ENCODE assay signal across 16 mouse cellular contexts in genomic region chr2:127537548-127537947, GRCm38 (mm10). TPM values are rescaled to one million over a fixed set of nuclear protein-coding genes. Genes with fewer than 3 reads are reported as not detected.
A peak's percentile ranks its signal among the peaks of the same experiment; 100 is the strongest.
DNase-seq lines count a peak whose midpoint lies in the region; ATAC-seq and TF ChIP-seq lines count a peak whose summit lies in the region.
"Had no signal": no experiment of that assay in that cellular context is flagged by ENCODE, and none has a peak within 500 bp of the region (broad histone marks: within the 10 kb centered on the region; RNA-seq: fewer than 3 reads in every experiment).

No protein-coding gene starts in this region.

- DNase-seq in cerebellum, adult 9-11 months = peak; percentile 20
- DNase-seq in cerebellum, postnatal 14 days = no peak
- DNase-seq in left cerebral cortex, adult 9 months (ENCODE audit: low spot score in 2 of 2) = peak; percentile 55 to 80
- no peak for DNase-seq in left cerebral cortex, adult 11 months (ENCODE audit: low spot score)
- DNase-seq in adrenal gland, postnatal 14 days = peak; percentile 61
- no peak for DNase-seq in hindbrain, embryonic 11.5 days (ENCODE audit: low spot score)
- DNase-seq: forebrain, postnatal 0 days; lung, adult 2 months; midbrain, embryonic 14.5 days; thymus, postnatal 4 days had no signal

- peaks cover 31% of the 10 kb centered on the region for H3K4me1 ChIP-seq in olfactory bulb, adult 2 months (ENCODE audit: control insufficient read depth, insufficient read depth, low read length)
- no peaks in the 10 kb centered on the region; the same call in 1 of the 2 replicates for H3K4me1 ChIP-seq in hindbrain, embryonic 11.5 days (replicated peaks; ENCODE audit: control insufficient read depth, insufficient read depth, low read length)
- H3K4me1 ChIP-seq in kidney, embryonic 14.5 days (ENCODE audit: control insufficient read depth, insufficient read depth, low read length) = 0 out of 2 replicates have a peak, but pooled peaks cover 5% of the 10 kb centered on the region
- H3K4me1 ChIP-seq: heart, embryonic 15.5 days had no signal

- H3K9me3 ChIP-seq in hindbrain, embryonic 11.5 days (ENCODE audit: control insufficient read depth, low read length) = no peaks in the 10 kb centered on the region
- H3K9me3 ChIP-seq in kidney, embryonic 14.5 days (ENCODE audit: control insufficient read depth, low read length) = no peaks in the 10 kb centered on the region
- H3K9me3 ChIP-seq: heart, embryonic 15.5 days; hindbrain, embryonic 10.5 days had no signal

- TF ChIP-seq CTCF in olfactory bulb, adult 2 months (IDR thresholded peaks at IDR 0.05; ENCODE audit: insufficient read depth, low read depth, low read length) = no peak

- no peaks in the 10 kb centered on the region for H3K36me3 ChIP-seq in hindbrain, embryonic 11.5 days (ENCODE audit: control insufficient read depth, insufficient read depth, low read length)
- no peaks in the 10 kb centered on the region for H3K36me3 ChIP-seq in kidney, embryonic 14.5 days (ENCODE audit: control insufficient read depth, insufficient read depth, low read length)
- H3K36me3 ChIP-seq: heart, embryonic 15.5 days; hindbrain, embryonic 10.5 days had no signal

- TF ChIP-seq POLR2A in olfactory bulb, adult 2 months (IDR thresholded peaks at IDR 0.05; ENCODE audit: insufficient read depth, low read depth, low read length) = no peak

- ATAC-seq in hindbrain, embryonic 11.5 days (ENCODE audit: low FRiP score) = no peak
- ATAC-seq in kidney, embryonic 14.5 days (ENCODE audit: low FRiP score, low TSS enrichment) = no peak
- ATAC-seq: forebrain, postnatal 0 days had no signal

- no peak overlapping the region for H3K4me2 ChIP-seq in hindbrain, embryonic 11.5 days (replicated peaks; ENCODE audit: low read depth, low read length)
- no peak overlapping the region for H3K4me2 ChIP-seq in kidney, embryonic 14.5 days (replicated peaks; ENCODE audit: low read depth, low read length)
- H3K4me2 ChIP-seq: heart, embryonic 15.5 days had no signal

- no peak overlapping the region for H3K4me3 ChIP-seq in olfactory bulb, adult 2 months (ENCODE audit: insufficient read depth, low read depth, low read length)
- H3K4me3 ChIP-seq in hindbrain, embryonic 11.5 days (ENCODE audit: low read depth, low read length) = no peak overlapping the region
- H3K4me3 ChIP-seq in kidney, embryonic 14.5 days (ENCODE audit: low read length) = no peak overlapping the region
- H3K4me3 ChIP-seq: heart, embryonic 15.5 days; hindbrain, embryonic 10.5 days had no signal

- peak overlapping the region; percentile 82 for H3K27ac ChIP-seq in olfactory bulb, adult 2 months (ENCODE audit: insufficient read depth, low read depth, low read length)
- H3K27ac ChIP-seq in hindbrain, embryonic 11.5 days (ENCODE audit: low read depth, low read length) = no peak overlapping the region
- H3K27ac ChIP-seq in kidney, embryonic 14.5 days (ENCODE audit: low read depth, low read length) = no peak overlapping the region
- H3K27ac ChIP-seq: heart, embryonic 15.5 days; hindbrain, embryonic 10.5 days had no signal

- H3K9ac ChIP-seq in hindbrain, embryonic 11.5 days (ENCODE audit: low read depth, low read length) = no peak overlapping the region
- H3K9ac ChIP-seq in kidney, embryonic 14.5 days (ENCODE audit: low read depth, low read length) = no peak overlapping the region
- H3K9ac ChIP-seq: forebrain, postnatal 0 days; heart, embryonic 15.5 days had no signal

- H3K27me3 ChIP-seq in hindbrain, embryonic 11.5 days (ENCODE audit: control insufficient read depth, insufficient read depth, low read length) = peaks cover 33% of the 10 kb centered on the region
- peaks cover 41% of the 10 kb centered on the region for H3K27me3 ChIP-seq in kidney, embryonic 14.5 days (ENCODE audit: control insufficient read depth, insufficient read depth, low read length)

- 34% methylated on average over 3 of the region's 3 CpGs for WGBS in olfactory bulb, adult 2 months
- 66% methylated on average over 3 of the region's 3 CpGs for WGBS in hindbrain, embryonic 11.5 days
- WGBS in kidney, embryonic 14.5 days = 59% methylated on average over 3 of the region's 3 CpGs

RNA-seq across cellular contexts. Expression of gene Prom2, which starts 3.7 kb away (rescaled TPM):
- total RNA-seq in adrenal gland, postnatal 14 days (2021) = 0.19 and 0.26 TPM in 2 replicates
- not detected in 2 replicates for polyA plus RNA-seq in olfactory bulb, adult 2 months (2012; ENCODE audit: insufficient read depth, insufficient read length, low replicate concordance, missing spikeins)
- polyA plus RNA-seq in hindbrain, embryonic 11.5 days (2014; fragmentation: Nextera tagmentation; extraction: Ambion mirVana) = 0.40 and 0.86 TPM in 2 replicates
- polyA plus RNA-seq in kidney, embryonic 14.5 days (2014; fragmentation: Nextera tagmentation; extraction: Ambion mirVana) = 1.4 and 1.9 TPM in 2 replicates
- total RNA-seq: forebrain, postnatal 0 days; granulocyte monocyte progenitor cell, adult 5-6 weeks; liver, adult 2 months had no signal
- polyA plus RNA-seq: forebrain, postnatal 0 days; midbrain, embryonic 14.5 days had no signal

RNA-seq across cellular contexts. Expression of gene Kcnip3, which starts 15.7 kb away (rescaled TPM):
- total RNA-seq in adrenal gland, postnatal 14 days (2021) = 5.1 and 5.3 TPM in 2 replicates
- polyA plus RNA-seq in olfactory bulb, adult 2 months (2012; ENCODE audit: insufficient read depth, insufficient read length, low replicate concordance, missing spikeins) = not detected in 2 replicates
- polyA plus RNA-seq in hindbrain, embryonic 11.5 days (2014; fragmentation: Nextera tagmentation; extraction: Ambion mirVana) = 2.6 and 3.4 TPM in 2 replicates
- 4.0 and 4.9 TPM in 2 replicates for polyA plus RNA-seq in kidney, embryonic 14.5 days (2014; fragmentation: Nextera tagmentation; extraction: Ambion mirVana)

RNA-seq across cellular contexts. Expression of gene Zfp661, which starts 49.3 kb away (rescaled TPM):
- 2.8 and 4.1 TPM in 2 replicates for total RNA-seq in adrenal gland, postnatal 14 days (2021)
- polyA plus RNA-seq in olfactory bulb, adult 2 months (2012; ENCODE audit: insufficient read depth, insufficient read length, low replicate concordance, missing spikeins) = not detected in 2 replicates
- polyA plus RNA-seq in hindbrain, embryonic 11.5 days (2014; fragmentation: Nextera tagmentation; extraction: Ambion mirVana) = 7.8 and 9.5 TPM in 2 replicates
- polyA plus RNA-seq in kidney, embryonic 14.5 days (2014; fragmentation: Nextera tagmentation; extraction: Ambion mirVana) = 2.8 and 5.7 TPM in 2 replicates

RNA-seq across cellular contexts. Expression of gene Mrps5, which starts 49.5 kb away (rescaled TPM):
- 131 and 139 TPM in 2 replicates for total RNA-seq in adrenal gland, postnatal 14 days (2021)
- polyA plus RNA-seq in olfactory bulb, adult 2 months (2012; ENCODE audit: insufficient read depth, insufficient read length, low replicate concordance, missing spikeins) = not detected in 2 replicates
- polyA plus RNA-seq in hindbrain, embryonic 11.5 days (2014; fragmentation: Nextera tagmentation; extraction: Ambion mirVana) = 154 and 157 TPM in 2 replicates
- polyA plus RNA-seq in kidney, embryonic 14.5 days (2014; fragmentation: Nextera tagmentation; extraction: Ambion mirVana) = 142 and 146 TPM in 2 replicates

Comparison
In these comparisons a context has a peak if more than half of its experiments do, and no peak if none do; other contexts are left out.
1. DNase-seq: peak in cerebellum, adult 9-11 months (single experiment), left cerebral cortex, adult 9 months (2 of 2) and adrenal gland, postnatal 14 days (single experiment); none in cerebellum, postnatal 14 days (0 of 2), left cerebral cortex, adult 11 months (single experiment) and hindbrain, embryonic 11.5 days (single experiment).